Mouse (Mus musculus) kidney, adult 2 months (tissue): Measurements from ENCODE around the gene Dock4. TPM values are rescaled to one million over a fixed set of nuclear protein-coding genes. Genes with fewer than 3 reads are reported as not detected.

Experiments used
- DNase-seq: peaks from one replicate; pipeline ENCODE4 v3.0.0; 2021
- H3K27ac ChIP-seq: fragments of 200-500 bp; 2 replicates; pipeline ENCODE4 v1.5.1; 2012; ENCODE audit warnings: low read depth, low read length, control low read depth, inconsistent platforms; ENCODE audit not compliant: insufficient read depth
- H3K27me3 ChIP-seq: fragments of 200-500 bp; replicated peaks from 2 replicates; pipeline ENCODE4 v1.6.1; 2012; ENCODE audit warnings: mild to moderate bottlenecking, moderate library complexity, low read length, inconsistent platforms; ENCODE audit not compliant: control insufficient read depth, insufficient read depth
- H3K36me3 ChIP-seq: fragments of 200-500 bp; 2 replicates; pipeline ENCODE4 v1.6.1; 2012; ENCODE audit warnings: mild to moderate bottlenecking, moderate library complexity, low read length, inconsistent platforms; ENCODE audit not compliant: control insufficient read depth, insufficient read depth
- H3K4me1 ChIP-seq: fragments of 200-500 bp; 2 replicates; pipeline ENCODE4 v1.6.1; 2011; ENCODE audit warnings: low read length; ENCODE audit not compliant: control insufficient read depth, insufficient read depth
- H3K4me3 ChIP-seq: fragments of 200-500 bp; 2 replicates; pipeline ENCODE4 v1.5.1; 2011; ENCODE audit warnings: mild to moderate bottlenecking, low read depth, low read length, control low read depth; ENCODE audit not compliant: insufficient read depth
- CTCF ChIP-seq: fragments of 200-500 bp; conservative IDR thresholded peaks from 2 replicates; pipeline ENCODE4 v1.5.1; 2011; ENCODE audit warnings: low read depth, mild to moderate bottlenecking, control low read depth, low read length, moderate library complexity, mixed read lengths; ENCODE audit not compliant: insufficient read depth, insufficient read length
- POLR2A ChIP-seq: fragments of 200-500 bp; IDR thresholded peaks from one replicate; pipeline ENCODE4 v1.6.1; 2011; ENCODE audit warnings: low read depth, low read length, control low read depth
- WGBS: fragments of 180-500 bp; shearing (Covaris S2); methylation state at CpG from one replicate; pipeline ENCODE4 v1.1.7; 2018; 5-methylcytosine and 5-hydroxymethylcytosine counted together
- polyA plus RNA-seq: library from polyadenylated mRNA; depleted of rRNA; stranded (reverse); fragments of >200 nt; gene quantifications from 2 replicates; pipeline ENCODE4 v1.2.3, GENCODE M21; 2012

Dock4 gene
- polyA plus RNA-seq, 1 experiment, result 4.1 TPM

DNA sequence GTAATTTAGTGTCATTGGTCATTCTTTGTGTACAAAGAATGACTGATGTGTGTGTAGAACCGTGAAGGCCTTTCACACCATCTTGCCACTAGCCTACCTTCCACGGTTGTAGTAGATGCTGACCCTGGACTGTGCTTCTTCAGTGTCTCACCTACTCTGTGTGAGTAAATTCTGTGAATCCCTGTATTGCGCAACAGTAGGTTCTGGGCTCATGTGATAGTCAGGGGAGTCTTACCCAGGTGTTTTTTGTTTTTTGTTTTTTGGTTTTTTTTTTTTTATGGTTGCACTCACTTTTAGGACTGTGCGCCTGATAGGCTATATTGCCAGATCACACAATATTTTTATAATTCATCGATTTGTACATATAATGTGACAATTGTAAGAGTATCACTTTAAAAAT, 136.3 kb downstream of the Dock4 start:
- Histone ChIP-seq H3K27ac (no peak overlapping the region), H3K36me3 (no peaks in the 10 kb centered on the region), H3K27me3 (no peaks in the 10 kb centered on the region), H3K4me3 (no peak overlapping the region), H3K4me1 (no peaks in the 10 kb centered on the region; the same call in 1 of the 2 replicates)
- TF ChIP-seq CTCF (no peak), POLR2A (no peak)
- 90% methylated on average over 5 of the region's 5 CpGs for WGBS
- DNase-seq, result no peak

DNA sequence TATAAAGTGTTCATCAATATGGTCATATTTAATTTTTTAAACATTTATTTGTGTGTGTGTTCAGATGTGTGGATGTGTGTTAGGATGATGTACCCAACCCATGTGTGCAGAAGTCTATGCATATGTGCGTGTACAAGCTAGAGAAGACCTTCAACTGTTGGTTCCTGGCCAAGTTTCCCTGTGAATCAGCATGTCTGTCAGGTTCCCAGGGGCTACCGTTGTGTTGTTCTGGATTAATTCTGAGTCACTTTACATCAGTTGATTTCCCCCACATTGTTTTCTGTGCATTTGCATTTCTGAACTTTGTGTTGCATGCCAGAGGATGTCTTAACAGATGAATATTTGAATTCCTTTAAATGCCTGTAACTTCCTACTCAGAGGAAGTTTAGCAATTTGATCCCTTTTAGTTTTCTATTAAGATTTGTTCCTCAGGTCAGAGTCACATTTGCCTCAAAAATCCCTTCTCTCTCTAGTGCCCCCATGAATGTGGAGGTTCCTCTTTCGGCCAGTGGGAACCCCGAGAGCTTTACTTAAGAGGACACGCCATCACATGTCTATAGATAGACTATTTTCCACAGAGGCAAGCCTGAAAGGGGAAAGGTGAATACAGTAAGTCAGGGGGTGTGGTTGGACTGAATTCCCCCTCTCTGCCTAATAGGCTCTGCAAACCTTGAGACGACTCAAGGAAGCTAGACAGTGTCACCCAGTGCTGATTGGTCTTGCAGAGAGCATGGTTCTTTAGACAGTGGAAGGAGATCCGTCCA, 139.0 kb downstream of the Dock4 start:
- H3K4me1 ChIP-seq, result no peaks in the 10 kb centered on the region; the same call in 1 of the 2 replicates
- H3K27me3 ChIP-seq, result no peaks in the 10 kb centered on the region

DNA sequence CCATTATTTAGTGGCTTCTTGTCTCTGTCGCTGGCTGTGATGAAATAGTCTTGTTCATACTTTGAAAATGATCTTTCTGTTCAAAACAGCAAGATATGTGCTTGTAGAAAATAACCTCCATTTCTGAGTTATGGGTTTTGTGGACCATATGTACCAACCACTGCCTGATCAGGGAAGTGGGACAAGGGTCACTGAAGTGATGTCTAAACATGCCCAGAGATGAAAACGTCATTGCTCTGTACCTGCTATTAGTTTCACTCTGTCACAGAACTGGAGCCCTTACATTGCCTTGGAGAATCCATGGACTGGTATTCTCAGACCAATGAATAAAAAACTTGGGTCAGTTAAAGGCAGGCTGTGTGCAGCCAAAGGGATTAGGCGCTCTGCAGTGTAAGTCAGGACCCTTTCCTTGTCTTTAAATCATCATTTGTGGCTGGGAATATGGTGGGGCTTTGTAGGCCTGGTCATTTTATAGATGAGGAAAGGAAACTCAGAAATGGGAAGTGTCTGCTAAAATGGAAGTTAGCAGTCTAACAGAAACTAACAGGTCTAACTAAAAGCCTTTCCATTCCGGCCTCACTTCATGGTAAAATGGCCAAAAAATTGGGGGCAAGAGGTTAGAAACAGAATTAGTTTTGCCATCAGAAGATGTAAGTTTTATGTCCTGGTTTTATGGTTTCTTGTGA, 139.8 kb downstream of the Dock4 start:
- Histone ChIP-seq H3K27me3 (no peaks in the 10 kb centered on the region), H3K36me3 (no peaks in the 10 kb centered on the region), H3K4me3 (no peak overlapping the region), H3K4me1 (no peaks in the 10 kb centered on the region), H3K27ac (no peak overlapping the region)
- WGBS, result 86% methylated on average over 4 of the region's 4 CpGs
- TF ChIP-seq CTCF (no peak), POLR2A (no peak)
- DNase-seq, result no peak

More for the DNA sequence above, 139.0 kb downstream of the Dock4 start:
- H3K4me3 ChIP-seq, result no peak overlapping the region
- H3K27ac ChIP-seq, result no peak overlapping the region; the same call in 1 of the 2 replicates
- no peaks in the 10 kb centered on the region for H3K36me3 ChIP-seq
- no peak for DNase-seq
- 80% methylated on average over 7 of the region's 7 CpGs for WGBS
- no peak for TF ChIP-seq CTCF
- TF ChIP-seq POLR2A, result no peak

DNA sequence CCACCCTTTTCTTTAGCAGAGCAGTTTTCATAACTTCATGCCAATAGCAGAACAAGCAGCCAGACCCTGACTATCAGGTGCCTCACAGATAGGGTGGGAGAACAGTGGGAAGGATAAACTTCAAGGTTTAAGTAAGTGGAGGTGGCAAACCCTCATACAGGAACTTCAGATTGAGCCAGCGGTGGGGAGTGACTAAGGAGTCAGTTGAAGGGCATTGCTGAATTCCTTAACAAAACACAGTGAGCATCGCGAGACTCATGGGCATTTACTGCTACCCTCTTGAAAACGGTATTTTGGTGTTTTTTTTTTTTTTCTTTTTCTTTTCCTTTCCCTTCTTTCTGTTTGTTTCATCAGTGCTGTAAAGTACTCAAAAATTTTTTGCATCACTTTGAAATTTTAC, 148.4 kb downstream of the Dock4 start:
- H3K27ac ChIP-seq, result no peak overlapping the region
- DNase-seq, result no peak
- no peak overlapping the region for H3K4me3 ChIP-seq
- TF ChIP-seq CTCF (no peak), POLR2A (no peak)
- WGBS, result 78% methylated on average over 4 of the region's 4 CpGs
- H3K36me3 ChIP-seq, result no peaks in the 10 kb centered on the region
- peaks cover 7% of the 10 kb centered on the region; the same call in 1 of the 2 replicates for H3K4me1 ChIP-seq
- no peaks in the 10 kb centered on the region for H3K27me3 ChIP-seq

GRCm38 (mm10) chr12:40595440-40595839, 149.7 kb downstream of the Dock4 start:
- H3K4me3 ChIP-seq, result no peak overlapping the region
- H3K27me3 ChIP-seq, result no peaks in the 10 kb centered on the region
- WGBS, result 91% methylated on average over 6 of the region's 6 CpGs
- TF ChIP-seq POLR2A (no peak), CTCF (no peak)
- DNase-seq, result no peak
- H3K36me3 ChIP-seq, result no peaks in the 10 kb centered on the region
- H3K27ac ChIP-seq, result no peak overlapping the region
- H3K4me1 ChIP-seq, result peaks cover 7% of the 10 kb centered on the region; the same call in 1 of the 2 replicates

DNA sequence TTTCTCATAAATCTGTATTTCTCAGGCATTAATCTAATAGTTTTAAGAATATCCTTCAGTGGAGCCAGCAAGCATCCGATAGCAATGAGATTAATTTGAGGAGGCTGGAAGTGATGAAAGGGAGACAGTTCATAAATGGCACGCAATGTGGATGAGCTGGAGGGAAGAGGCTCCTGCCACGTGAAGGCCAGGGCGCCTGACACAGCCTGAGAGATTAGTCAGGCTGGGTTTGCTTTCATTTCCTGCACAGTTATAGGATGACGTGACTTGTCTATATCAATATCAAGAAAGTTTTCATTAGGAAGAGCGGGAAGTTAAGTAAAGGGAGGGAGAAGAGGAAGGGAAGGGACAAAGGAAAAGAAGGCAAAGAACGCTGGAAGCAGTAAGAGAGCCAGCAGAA, 150.3 kb downstream of the Dock4 start:
- TF ChIP-seq CTCF (no peak), POLR2A (no peak)
- 88% methylated on average over 7 of the region's 7 CpGs for WGBS
- no peak overlapping the region for H3K27ac ChIP-seq
- DNase-seq, result no peak
- no peaks in the 10 kb centered on the region for H3K27me3 ChIP-seq
- H3K4me3 ChIP-seq, result no peak overlapping the region
- H3K4me1 ChIP-seq, result peaks cover 7% of the 10 kb centered on the region; the same call in 1 of the 2 replicates
- H3K36me3 ChIP-seq, result no peaks in the 10 kb centered on the region

DNA sequence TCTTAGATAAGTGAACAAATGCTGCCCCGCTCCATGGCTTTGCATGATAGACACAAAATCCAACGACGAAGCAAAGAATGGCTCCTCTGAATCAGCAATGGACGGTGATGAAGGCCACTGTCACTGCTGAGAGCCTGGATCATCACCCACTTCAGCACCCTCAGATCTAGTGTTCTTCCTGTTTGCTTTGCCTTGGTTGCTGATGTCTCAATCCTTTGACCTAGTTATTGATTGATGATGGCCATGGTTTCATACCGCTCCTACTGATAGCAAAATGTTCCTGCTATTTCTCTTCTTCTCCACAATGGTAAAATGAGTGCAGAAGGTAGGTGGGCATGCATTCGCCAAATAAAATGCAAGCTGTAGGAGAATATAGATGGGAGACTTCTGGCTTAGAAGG, 150.7 kb downstream of the Dock4 start:
- no peak overlapping the region for H3K4me3 ChIP-seq
- 96% methylated on average over 6 of the region's 6 CpGs for WGBS
- H3K27me3 ChIP-seq, result no peaks in the 10 kb centered on the region
- TF ChIP-seq CTCF (no peak), POLR2A (no peak)
- no peaks in the 10 kb centered on the region for H3K36me3 ChIP-seq
- no peak for DNase-seq
- H3K4me1 ChIP-seq, result peaks cover 6% of the 10 kb centered on the region; the same call in 1 of the 2 replicates
- no peak overlapping the region for H3K27ac ChIP-seq
